Mouse (Mus musculus) limb, embryonic 12.5 days (tissue): Measurements from ENCODE around the gene Slc4a3. TPM values are rescaled to one million over a fixed set of nuclear protein-coding genes. Genes with fewer than 3 reads are reported as not detected.

Experiments
- ATAC-seq: fragments of 200-750 bp; cut with Nextera tagmentation; 2 replicates; pipeline ENCODE4 v1.8.0; 2017; ENCODE audit warnings: low read depth, moderate TSS enrichment; ENCODE audit not compliant: insufficient number of reproducible peaks, insufficient read depth, low FRiP score, low TSS enrichment
- H3K27ac ChIP-seq: fragments of 300-500 bp; sonication (generic); 2 replicates; pipeline ENCODE4 v1.5.1; 2016; ENCODE audit warnings: mild to moderate bottlenecking, moderate library complexity
- H3K27me3 ChIP-seq: fragments of 300-500 bp; sonication (generic); 2 replicates; pipeline ENCODE4 v1.6.1; 2016; ENCODE audit warnings: mild to moderate bottlenecking, moderate library complexity
- H3K36me3 ChIP-seq: fragments of 300-500 bp; sonication (generic); 2 replicates; pipeline ENCODE4 v1.6.1; 2016; ENCODE audit warnings: mild to moderate bottlenecking, moderate library complexity
- H3K4me1 ChIP-seq: fragments of 300-500 bp; sonication (generic); replicated peaks from 2 replicates; pipeline ENCODE4 v1.6.1; 2016
- H3K4me2 ChIP-seq: fragments of 300-500 bp; sonication (generic); 2 replicates; pipeline ENCODE4 v1.6.1; 2016; ENCODE audit warnings: mild to moderate bottlenecking, moderate library complexity
- H3K4me3 ChIP-seq: fragments of 300-500 bp; sonication (generic); replicated peaks from 2 replicates; pipeline ENCODE4 v1.5.1; 2016; ENCODE audit warnings: mild to moderate bottlenecking
- H3K9ac ChIP-seq: fragments of 300-500 bp; sonication (generic); replicated peaks from 2 replicates; pipeline ENCODE4 v1.6.1; 2016; ENCODE audit warnings: mild to moderate bottlenecking, moderate library complexity
- H3K9me3 ChIP-seq: fragments of 300-500 bp; sonication (generic); 2 replicates; pipeline ENCODE4 v1.6.1; 2016; ENCODE audit warnings: mild to moderate bottlenecking, moderate library complexity
- WGBS: fragments of 180-500 bp; shearing (Covaris S2); methylation state at CpG from one replicate; pipeline ENCODE4 v1.1.7; 2016; 5-methylcytosine and 5-hydroxymethylcytosine counted together
- polyA plus RNA-seq: library from polyadenylated mRNA; unstranded; fragments of >200 nt; fragmentation: Nextera tagmentation; extraction: Ambion mirVana; gene quantifications from 2 replicates; pipeline ENCODE4 v1.2.1, GENCODE M21; 2016

Slc4a3 gene
- 33.6 and 33.7 TPM in 2 replicates for polyA plus RNA-seq

DNA sequence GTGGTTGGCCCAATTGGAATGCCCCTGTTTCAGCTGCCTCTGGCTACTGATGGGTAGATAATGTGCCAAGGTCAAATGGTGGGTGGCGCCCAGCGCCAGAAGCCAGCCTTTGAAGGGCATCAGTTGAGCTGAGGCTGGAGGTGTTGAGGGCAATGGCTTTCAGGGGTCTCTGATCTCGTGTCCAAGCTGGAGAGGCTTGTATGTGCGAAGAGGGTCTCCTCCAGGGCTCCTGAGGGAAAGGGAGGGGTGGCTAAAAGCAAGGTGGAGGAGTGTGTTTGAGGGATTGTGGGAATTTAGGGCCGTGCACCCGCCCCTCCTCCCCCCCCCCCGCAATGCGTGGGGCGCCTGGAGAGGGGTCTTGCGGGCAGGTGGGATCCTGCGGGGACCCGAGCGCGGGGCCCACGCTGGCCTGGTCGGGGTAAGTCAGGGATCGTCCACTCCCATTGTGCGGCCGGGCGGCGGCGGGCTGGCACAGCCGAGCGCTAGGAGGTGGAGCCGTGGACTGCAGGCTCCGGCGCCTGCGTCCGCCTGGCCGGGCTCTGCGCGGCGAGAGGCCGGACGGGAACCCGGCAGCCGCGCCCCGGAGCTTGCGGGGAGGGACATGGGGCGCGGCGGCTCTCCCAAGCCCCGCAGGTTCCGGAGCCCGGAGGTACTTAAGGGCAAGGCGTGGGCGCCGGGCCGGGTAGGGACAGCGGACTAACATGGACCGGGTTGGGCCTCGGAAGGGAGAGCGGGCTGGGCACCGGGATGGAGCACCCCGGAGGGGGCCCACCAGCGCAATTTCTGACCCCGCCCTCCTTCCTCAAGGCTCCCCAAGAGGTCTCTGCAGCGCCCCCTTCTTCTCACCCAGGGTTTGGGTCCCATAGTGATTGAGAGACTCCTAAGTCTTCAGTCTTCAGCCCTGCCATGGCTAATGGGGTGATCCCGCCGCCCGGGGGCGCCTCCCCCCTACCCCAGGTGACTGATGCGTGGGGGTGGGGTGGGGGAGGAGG lies at the start of gene Slc4a3:
Gene Slc4a3 (plus strand): TSS at position 302 of the 992 bp plus-strand sequence.
- peak within 1 kb of the TSS; percentile 71 for H3K4me3 ChIP-seq
- peak; percentile 70 for ATAC-seq
- H3K27ac ChIP-seq: peak within 1 kb of the TSS; percentile 90
- WGBS: 1% methylated on average over 52 of the region's 64 CpGs
- no peaks in the 10 kb centered on the region for H3K9me3 ChIP-seq
- peak within 1 kb of the TSS; percentile 90 for H3K9ac ChIP-seq
- H3K27me3 ChIP-seq: no peaks in the 10 kb centered on the region
- peaks cover 13% of the 10 kb centered on the region for H3K4me1 ChIP-seq
- peaks cover 36% of the 10 kb centered on the region for H3K36me3 ChIP-seq
- peak within 1 kb of the TSS; percentile 76 for H3K4me2 ChIP-seq

DNA sequence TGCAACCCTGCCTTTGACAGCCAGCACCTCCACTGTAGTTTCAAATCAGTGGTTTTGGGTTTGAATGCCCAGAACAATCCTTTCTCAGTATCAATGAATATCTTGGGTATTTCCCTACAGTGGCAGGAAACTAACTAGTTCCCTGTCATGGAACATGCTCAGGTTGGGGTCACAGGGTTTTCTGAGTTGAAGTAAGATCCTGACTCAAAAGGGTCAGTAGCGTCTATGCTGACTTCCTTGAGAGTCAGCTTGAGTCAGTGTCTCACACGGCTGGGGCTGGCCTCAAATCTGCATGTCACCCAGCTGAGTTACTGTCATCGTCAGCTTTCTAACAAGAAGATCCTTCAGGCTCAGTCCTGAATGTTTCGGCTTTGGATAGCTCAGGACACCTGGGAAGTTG lies 47.2 kb upstream of the Slc4a3 start:
- no peak for ATAC-seq
- no peak overlapping the region for H3K4me2 ChIP-seq
- peaks cover 32% of the 10 kb centered on the region for H3K4me1 ChIP-seq
- WGBS: 84% methylated on average over 4 of the region's 4 CpGs
- peaks cover 81% of the 10 kb centered on the region for H3K36me3 ChIP-seq
- H3K4me3 ChIP-seq: no peak overlapping the region
- no peaks in the 10 kb centered on the region for H3K9me3 ChIP-seq
- H3K9ac ChIP-seq: no peak overlapping the region
- no peak overlapping the region for H3K27ac ChIP-seq
- H3K27me3 ChIP-seq: no peaks in the 10 kb centered on the region; the same call in 1 of the 2 replicates

DNA sequence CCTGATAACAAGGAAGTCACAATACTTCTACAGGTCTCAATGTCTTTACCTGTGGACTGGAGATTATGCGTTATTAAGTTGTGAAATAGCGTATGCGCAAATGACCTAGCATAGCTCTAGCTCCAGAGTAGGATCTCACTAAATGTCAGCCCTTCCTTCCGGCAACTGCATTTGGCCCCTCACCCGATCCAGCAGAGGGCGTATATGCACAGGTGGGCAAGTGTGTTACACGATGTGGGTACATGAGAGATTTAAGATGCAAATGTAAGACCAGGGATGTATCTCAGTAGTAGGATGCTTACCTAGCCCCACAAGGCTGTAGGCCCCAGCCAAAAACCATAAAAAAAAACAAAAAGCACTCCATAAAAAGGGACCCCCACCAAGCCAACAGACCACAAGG lies 46.6 kb upstream of the Slc4a3 start:
- Histone ChIP-seq H3K9me3 (no peaks in the 10 kb centered on the region), H3K9ac (no peak overlapping the region), H3K4me2 (no peak overlapping the region), H3K27ac (no peak overlapping the region), H3K4me3 (no peak overlapping the region), H3K27me3 (no peaks in the 10 kb centered on the region; the same call in 1 of the 2 replicates), H3K4me1 (peaks cover 38% of the 10 kb centered on the region), H3K36me3 (peaks cover 82% of the 10 kb centered on the region)
- 83% methylated on average over 7 of the region's 7 CpGs for WGBS
- ATAC-seq: no peak

DNA sequence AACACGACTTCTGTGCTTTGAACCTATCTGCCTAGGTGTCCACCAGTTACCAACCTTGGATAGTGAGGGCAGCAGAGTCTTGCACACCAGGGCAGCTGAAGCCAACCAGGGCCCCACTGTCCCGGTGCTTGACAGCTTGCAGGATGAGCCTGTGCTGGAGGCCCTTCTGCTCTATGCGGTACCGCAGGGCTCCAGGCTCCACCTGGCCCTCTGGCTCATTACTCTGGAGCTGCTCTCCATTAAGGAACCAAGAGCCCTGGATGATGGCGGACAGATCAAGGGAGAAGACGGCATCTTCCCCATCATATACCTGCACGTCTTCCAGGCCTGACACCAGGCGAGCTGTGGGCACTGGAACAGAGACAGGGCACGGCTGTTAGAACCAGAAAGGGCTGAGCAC lies 44.2 kb upstream of the Slc4a3 start:
- ATAC-seq: no peak
- Histone ChIP-seq H3K27ac (no peak overlapping the region), H3K4me2 (no peak overlapping the region), H3K4me3 (no peak overlapping the region), H3K36me3 (peaks cover 70% of the 10 kb centered on the region), H3K9me3 (no peaks in the 10 kb centered on the region), H3K27me3 (no peaks in the 10 kb centered on the region; the same call in 1 of the 2 replicates), H3K9ac (no peak overlapping the region), H3K4me1 (peaks cover 31% of the 10 kb centered on the region)
- WGBS: 95% methylated on average over 9 of the region's 9 CpGs

DNA sequence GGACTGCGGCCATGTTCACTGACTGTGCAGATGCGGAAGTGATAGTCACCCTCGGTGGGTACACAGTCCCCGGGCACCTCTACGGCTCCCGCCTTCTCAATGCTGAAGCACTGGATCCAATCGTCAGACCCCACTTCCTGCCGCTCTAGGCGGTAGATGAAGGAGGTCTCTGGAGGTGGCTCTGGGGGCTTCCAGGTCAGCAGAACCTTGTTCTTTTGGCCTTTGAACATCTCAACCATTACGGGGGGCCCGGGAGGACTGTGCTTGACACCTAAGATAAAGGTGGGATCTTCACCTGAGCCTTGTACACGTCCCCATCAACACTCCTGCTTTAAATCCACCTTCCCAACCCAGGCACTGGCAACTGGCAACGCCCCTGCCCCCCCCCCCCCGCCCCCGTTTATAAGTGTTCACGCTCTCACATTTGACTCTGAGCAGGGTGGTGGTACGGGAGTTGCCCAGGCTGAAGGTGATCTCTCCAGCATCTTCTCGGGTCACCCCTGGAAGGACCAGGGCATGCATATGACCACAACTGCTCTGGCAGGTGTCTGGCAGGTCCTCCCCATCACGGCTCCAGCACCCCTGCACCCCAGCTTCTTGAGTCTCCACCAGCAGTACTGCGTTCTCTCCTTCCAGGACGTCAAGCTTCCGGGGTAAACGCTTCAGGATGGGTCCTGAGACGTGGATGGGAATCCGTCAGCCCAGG lies 43.0 kb upstream of the Slc4a3 start:
- 83% methylated on average over 25 of the region's 25 CpGs for WGBS
- Histone ChIP-seq H3K4me3 (0 out of 2 replicates have a peak overlapping the region, but pooled peaks have one; percentile 1), H3K9ac (no peak overlapping the region; the same call in 1 of the 2 replicates), H3K4me1 (peaks cover 34% of the 10 kb centered on the region), H3K9me3 (no peaks in the 10 kb centered on the region), H3K36me3 (peaks cover 59% of the 10 kb centered on the region), H3K27ac (no peak overlapping the region), H3K4me2 (peak overlapping the region; percentile 91), H3K27me3 (peaks cover 8% of the 10 kb centered on the region; the same call in 1 of the 2 replicates)
- ATAC-seq: no peak

DNA sequence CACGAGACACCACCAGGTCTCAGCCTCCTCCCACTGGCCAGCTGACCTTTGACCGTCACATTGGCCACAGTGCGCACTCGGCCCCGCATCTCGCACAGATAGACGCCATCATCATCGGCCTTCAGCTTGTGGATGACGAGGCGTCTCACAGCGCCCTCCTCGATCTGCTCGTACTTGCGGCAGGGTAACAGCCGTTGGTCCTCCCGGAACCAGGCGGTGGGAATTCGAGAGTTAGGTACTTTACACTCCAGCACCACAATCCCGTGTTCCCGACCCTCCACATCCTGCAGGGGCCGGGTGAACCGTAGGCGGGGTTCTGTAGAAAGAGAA lies 42.5 kb upstream of the Slc4a3 start:
- Histone ChIP-seq H3K4me2 (peak overlapping the region; percentile 91), H3K27me3 (peaks cover 8% of the 10 kb centered on the region; the same call in 1 of the 2 replicates), H3K36me3 (peaks cover 53% of the 10 kb centered on the region), H3K27ac (no peak overlapping the region), H3K4me1 (peaks cover 34% of the 10 kb centered on the region), H3K9me3 (no peaks in the 10 kb centered on the region), H3K9ac (no peak overlapping the region), H3K4me3 (peak overlapping the region; percentile 1; the same call in 1 of the 2 replicates)
- 65% methylated on average over 23 of the region's 23 CpGs for WGBS
- ATAC-seq: no peak

DNA sequence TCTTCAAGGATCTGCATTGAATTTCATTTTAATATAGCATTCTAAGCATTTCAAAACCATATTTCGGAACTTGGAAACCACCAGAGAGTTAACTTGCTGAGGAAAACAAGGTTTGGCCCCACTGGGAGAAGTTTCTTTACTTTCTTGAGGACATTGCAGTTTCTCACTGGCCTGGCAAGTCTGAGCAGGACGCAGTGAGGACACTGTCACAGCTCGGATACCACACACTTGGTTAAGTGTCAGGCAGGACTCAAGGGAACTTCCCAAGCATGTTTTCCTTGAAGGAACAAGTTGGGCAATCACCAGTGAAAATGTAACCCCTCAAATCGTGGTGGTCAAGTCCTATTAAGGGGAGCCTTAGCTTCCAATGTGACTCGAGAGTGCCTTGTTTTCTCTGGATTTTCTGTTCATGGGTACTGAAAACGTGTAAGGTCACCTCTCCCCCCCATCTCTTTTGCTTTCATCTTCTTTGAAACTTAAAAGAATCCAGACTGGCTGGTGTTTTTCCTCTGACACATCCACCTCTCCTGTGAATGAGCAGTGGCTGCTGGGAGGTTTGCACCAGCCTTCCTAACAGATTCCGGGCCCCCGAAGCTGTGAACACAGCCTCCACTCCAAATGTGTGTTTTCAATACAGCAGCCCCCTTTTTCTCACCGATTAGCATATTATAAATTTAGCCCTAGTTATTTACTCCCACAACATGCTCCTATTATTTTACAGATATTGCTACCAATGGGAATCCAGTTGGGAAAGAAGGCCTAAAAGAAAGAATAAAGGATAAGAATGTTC lies 41.6 kb upstream of the Slc4a3 start:
- ATAC-seq: no peak
- Histone ChIP-seq H3K9ac (peak overlapping the region; percentile 95; the same call in 1 of the 2 replicates), H3K9me3 (no peaks in the 10 kb centered on the region), H3K36me3 (peaks cover 45% of the 10 kb centered on the region), H3K4me1 (peaks cover 34% of the 10 kb centered on the region), H3K4me2 (peak overlapping the region; percentile 91), H3K27ac (no peak overlapping the region), H3K4me3 (peak overlapping the region; percentile 73), H3K27me3 (peaks cover 13% of the 10 kb centered on the region)
- 46% methylated on average over 9 of the region's 9 CpGs for WGBS

DNA sequence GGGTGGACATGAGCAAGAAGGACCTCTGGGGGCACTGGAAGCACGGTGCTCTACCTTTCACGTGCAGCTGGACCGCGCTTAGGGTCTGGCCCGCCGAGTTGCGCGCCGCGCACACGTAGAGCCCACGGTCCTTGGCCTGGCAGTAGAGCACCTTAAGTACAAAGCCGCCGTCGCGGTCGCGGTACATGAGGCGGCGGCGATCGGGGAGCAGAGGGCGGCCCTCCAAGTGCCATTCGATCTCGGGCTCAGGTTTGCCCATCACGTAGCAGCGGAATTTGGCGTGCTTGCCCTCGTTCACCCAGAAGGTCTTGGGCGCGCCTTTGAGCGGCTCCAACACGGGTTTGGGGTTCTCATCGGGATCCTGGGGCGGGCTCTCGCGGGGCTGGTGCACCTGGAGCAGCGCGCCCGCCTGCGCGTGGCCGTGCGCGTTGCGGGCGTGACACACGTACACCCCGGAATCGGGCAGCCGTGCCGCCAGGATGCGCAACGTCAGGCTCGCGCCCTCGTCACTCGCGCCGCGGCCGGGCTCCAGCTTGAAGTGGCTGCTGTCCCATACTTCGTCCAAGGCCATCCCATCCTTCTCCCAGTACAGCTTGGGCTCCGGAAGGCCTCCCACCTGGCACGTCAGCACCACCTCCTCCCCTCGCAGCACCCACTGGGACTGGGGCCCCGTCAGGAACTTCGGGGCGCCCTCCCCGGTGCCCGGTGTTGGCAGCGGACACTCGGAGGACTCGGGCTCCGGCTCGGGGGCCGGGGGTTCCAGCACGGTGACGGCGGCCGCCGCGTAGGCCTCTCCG lies 40.7 kb upstream of the Slc4a3 start:
- Histone ChIP-seq H3K4me3 (peak overlapping the region; percentile 73), H3K4me1 (peaks cover 34% of the 10 kb centered on the region), H3K27ac (peak overlapping the region; percentile 99), H3K9me3 (no peaks in the 10 kb centered on the region), H3K4me2 (peak overlapping the region; percentile 91), H3K9ac (peak overlapping the region; percentile 95), H3K36me3 (peaks cover 36% of the 10 kb centered on the region), H3K27me3 (peaks cover 17% of the 10 kb centered on the region)
- ATAC-seq: peak; percentile 15; the same call in 1 of the 2 replicates
- 0% methylated on average over 84 of the region's 84 CpGs for WGBS

DNA sequence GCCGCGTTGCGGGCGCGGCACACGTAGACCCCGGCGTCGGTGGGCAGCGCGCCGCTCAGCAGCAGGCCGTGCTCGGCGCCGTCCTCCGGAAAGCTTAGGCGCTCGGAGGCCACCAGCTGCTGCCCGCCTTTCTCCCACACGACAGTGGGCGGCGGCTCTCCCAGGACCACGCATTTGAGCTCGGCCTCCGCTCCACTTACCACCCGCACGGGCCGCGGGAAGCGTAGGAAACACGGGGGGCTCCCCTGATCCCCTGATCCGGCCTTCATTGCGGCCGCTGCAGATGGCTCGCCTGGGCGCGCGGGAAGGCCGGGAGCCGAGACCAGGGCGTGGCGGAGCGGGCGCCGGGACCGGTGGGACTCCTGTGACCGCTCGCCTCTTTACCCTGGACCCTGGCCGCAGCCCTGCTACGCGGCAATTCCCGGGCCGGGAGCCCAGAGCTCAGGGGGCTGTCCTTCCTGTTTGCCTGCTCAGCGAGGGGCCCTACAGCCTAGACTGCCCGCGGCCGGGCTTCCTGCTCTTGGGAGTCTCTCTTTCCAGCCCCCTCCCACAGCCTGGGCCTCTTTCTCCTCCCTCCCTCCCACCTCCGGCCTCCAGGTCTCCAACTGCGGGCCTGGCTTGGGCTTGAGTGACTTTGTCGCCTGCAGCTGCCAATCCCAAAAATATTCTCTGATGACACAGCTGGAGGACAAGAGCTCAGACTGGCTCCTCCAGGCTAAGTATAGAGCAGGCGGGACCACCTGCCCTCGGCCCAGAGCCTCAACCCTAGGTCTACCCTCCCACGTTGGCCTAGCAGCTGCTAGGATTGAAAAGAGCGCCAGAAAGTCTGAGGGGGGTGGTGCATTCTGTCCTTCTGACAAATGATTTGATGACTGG lies 39.9 kb upstream of the Slc4a3 start, which contains the start of gene Obsl1:
Gene Obsl1 (minus strand): TSS at position 497 of the 876 bp plus-strand sequence.
- ATAC-seq: peak; percentile 86
- Histone ChIP-seq H3K4me3 (peak within 1 kb of the TSS; percentile 73), H3K27ac (peak within 1 kb of the TSS; percentile 99), H3K4me2 (peak within 1 kb of the TSS; percentile 91), H3K4me1 (peaks cover 40% of the 10 kb centered on the region), H3K36me3 (peaks cover 28% of the 10 kb centered on the region), H3K9ac (peak within 1 kb of the TSS; percentile 95), H3K9me3 (no peaks in the 10 kb centered on the region), H3K27me3 (peaks cover 17% of the 10 kb centered on the region)
- under 1% methylated on average over 45 of the region's 65 CpGs for WGBS
